8 mouse cellular contexts compared by ENCODE assay signal in the genomic region with DNA sequence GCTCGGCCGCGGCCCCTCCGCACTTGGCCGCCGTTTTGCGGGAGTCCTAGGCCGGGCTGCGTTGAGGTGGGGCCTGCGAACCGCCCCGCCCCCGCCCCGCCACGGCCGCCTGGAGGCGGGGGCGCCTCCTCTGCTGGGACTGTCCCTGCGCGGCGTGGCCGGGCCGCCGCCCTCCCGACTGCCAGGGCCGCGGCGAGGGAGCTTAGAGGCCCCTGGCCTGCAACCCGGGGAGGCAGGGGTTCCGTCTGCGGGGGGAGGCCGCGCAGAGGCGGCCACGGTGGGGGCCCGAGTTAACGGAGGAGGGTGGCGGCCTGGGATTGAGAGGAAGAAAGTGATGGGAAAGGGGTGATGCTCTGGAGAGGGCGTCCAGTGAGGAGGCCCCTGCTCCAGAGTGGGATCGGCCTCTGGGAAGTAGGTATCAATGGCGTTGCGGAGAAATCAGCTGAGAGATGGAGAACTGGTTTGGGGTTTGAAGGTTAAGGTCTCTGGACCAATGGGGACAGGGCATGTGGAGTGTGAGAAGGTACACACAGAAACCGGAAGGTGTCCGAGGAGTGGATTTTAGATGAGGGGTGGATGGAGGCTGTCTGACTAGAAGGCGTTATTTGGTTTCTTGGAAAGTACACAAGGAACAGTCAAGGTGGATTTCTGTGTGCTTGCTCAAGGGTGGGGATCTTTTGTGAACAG. TPM values are rescaled to one million over a fixed set of nuclear protein-coding genes. Genes with fewer than 3 reads are reported as not detected.
A peak's percentile ranks its signal among the peaks of the same experiment; 100 is the strongest.
DNase-seq lines count a peak whose midpoint lies in the region; ATAC-seq and TF ChIP-seq lines count a peak whose summit lies in the region.

No protein-coding gene starts in this region.

- no peaks in the 10 kb centered on the region for H3K36me3 ChIP-seq in kidney, embryonic 15.5 days
- no peaks in the 10 kb centered on the region for H3K36me3 ChIP-seq in midbrain, embryonic 13.5 days

- WGBS in kidney, embryonic 15.5 days, result 1% methylated on average over 45 of the region's 45 CpGs
- WGBS in midbrain, embryonic 13.5 days, result under 1% methylated on average over 38 of the region's 45 CpGs

- H3K4me3 ChIP-seq in left cerebral cortex, adult 2 months, result peak overlapping the region; percentile 90
- peak overlapping the region; percentile 86 for H3K4me3 ChIP-seq in embryonic fibroblast, embryonic 13.5 days (ENCODE audit: insufficient read depth, low read length)
- peak overlapping the region; percentile 90 for H3K4me3 ChIP-seq in kidney, embryonic 15.5 days (replicated peaks)
- peak overlapping the region; percentile 96 for H3K4me3 ChIP-seq in midbrain, embryonic 13.5 days (replicated peaks)

- H3K9ac ChIP-seq in kidney, embryonic 15.5 days, result peak overlapping the region; percentile 95
- H3K9ac ChIP-seq in midbrain, embryonic 13.5 days (replicated peaks), result peak overlapping the region; percentile 93

- no peak for DNase-seq in left cerebral cortex, adult 2 months (ENCODE audit: extremely low spot score in 1 of 2, low spot score in 2 of 2)
- DNase-seq in left cerebral cortex, adult 11 months (ENCODE audit: low spot score), result no peak
- peak; percentile 53 for DNase-seq in MN1 (ENCODE audit: low spot score)
- DNase-seq in gastrocnemius, postnatal 36 days, result no peak
- DNase-seq in gastrocnemius, adult 18-20 months (ENCODE audit: low spot score), result no peak

- 0 out of 2 replicates have a peak, but pooled peaks cover 2% of the 10 kb centered on the region for H3K4me1 ChIP-seq in embryonic fibroblast, embryonic 13.5 days (ENCODE audit: control insufficient read depth, insufficient read depth, low read length)
- peaks cover 22% of the 10 kb centered on the region for H3K4me1 ChIP-seq in kidney, embryonic 15.5 days
- H3K4me1 ChIP-seq in midbrain, embryonic 13.5 days (replicated peaks), result peaks cover 24% of the 10 kb centered on the region

- H3K4me2 ChIP-seq in kidney, embryonic 15.5 days, result peak overlapping the region; percentile 90
- peak overlapping the region; percentile 80 for H3K4me2 ChIP-seq in midbrain, embryonic 13.5 days (replicated peaks)

- intact Hi-C loops in left cerebral cortex, adult 2 months (cut with DNase I), result loop anchor here (10.0 kb wide), 1 partner anchor 139 kb away; no protein-coding TSS in a partner anchor
- intact Hi-C loops in gastrocnemius, postnatal 36 days (cut with DNase I), result no loop called here

- peak overlapping the region; percentile 91 for H3K27ac ChIP-seq in left cerebral cortex, adult 2 months
- H3K27ac ChIP-seq in embryonic fibroblast, embryonic 13.5 days (ENCODE audit: insufficient read depth, low read length), result peak overlapping the region; percentile 61; the same call in 1 of the 2 replicates
- H3K27ac ChIP-seq in kidney, embryonic 15.5 days, result peak overlapping the region; percentile 94
- H3K27ac ChIP-seq in midbrain, embryonic 13.5 days, result peak overlapping the region; percentile 96

- no peak for TF ChIP-seq CTCF in left cerebral cortex, adult 2 months (IDR thresholded peaks at IDR 0.05)
- no peak for TF ChIP-seq CTCF in embryonic fibroblast, embryonic 13.5 days (IDR thresholded peaks at IDR 0.05; ENCODE audit: borderline replicate concordance, insufficient read depth, low read length)

- ATAC-seq in kidney, embryonic 15.5 days (replicated peaks; ENCODE audit: low FRiP score), result peak; percentile 90
- ATAC-seq in midbrain, embryonic 13.5 days, result peak; percentile 83

- H3K9me3 ChIP-seq in kidney, embryonic 15.5 days (replicated peaks), result no peaks in the 10 kb centered on the region
- no peaks in the 10 kb centered on the region for H3K9me3 ChIP-seq in midbrain, embryonic 13.5 days

- H3K27me3 ChIP-seq in kidney, embryonic 15.5 days, result no peaks in the 10 kb centered on the region
- H3K27me3 ChIP-seq in midbrain, embryonic 13.5 days, result peaks cover 6% of the 10 kb centered on the region; the same call in 1 of the 2 replicates

- no peak for TF ChIP-seq POLR2A in embryonic fibroblast, embryonic 13.5 days (IDR thresholded peaks at IDR 0.05; ENCODE audit: low read depth, low read length)

RNA-seq across cellular contexts. Expression of a gene that starts 0.5 kb away (rescaled TPM):
- total RNA-seq in left cerebral cortex, adult 2 months (2021), result 100 to 1,000 TPM; 121 to 125 TPM
- 143 and 145 TPM in 2 replicates for polyA plus RNA-seq in embryonic fibroblast, embryonic 13.5 days (2011; ENCODE audit: insufficient read length, low read depth, missing spikeins)
- 88.7 and 96.9 TPM in 2 replicates for polyA plus RNA-seq in kidney, embryonic 15.5 days (2015; fragmentation: Nextera tagmentation; extraction: Ambion mirVana)
- polyA plus RNA-seq in midbrain, embryonic 13.5 days (2015; fragmentation: Nextera tagmentation; extraction: Ambion mirVana), result 70.3 and 74.5 TPM in 2 replicates
- total RNA-seq in gastrocnemius, postnatal 36 days (2021), result 1 to 10 TPM; 8.9 to 9.2 TPM
- 10 to 100 TPM in 1 of 2 experiments, 1 to 10 TPM in 1; 9.1 to 10.7 TPM for total RNA-seq in gastrocnemius, adult 18-20 months (2021)

Comparison
In these comparisons a context has a peak if more than half of its experiments do, and no peak if none do; other contexts are left out.
1. RNA of a gene that starts 0.5 kb away (total RNA-seq): 121 to 125 TPM in left cerebral cortex, adult 2 months; 9.1 to 10.7 TPM in gastrocnemius, adult 18-20 months and 8.9 to 9.2 TPM in gastrocnemius, postnatal 36 days; every median in the first group is over 10 times any median in the second.
2. Peak in every context shown above with its lines, with median percentiles within 50 percentile points of each other: H3K27ac ChIP-seq and H3K4me3 ChIP-seq.